Mouse (Mus musculus) cerebellum, adult 11-12 months (tissue): ENCODE measurements at regions not wholly inside any gene's neighbourhood (a gene's known extent, or its start where the extent isn't known, plus 50 kb on each side); places are given as distances from the start of the nearest gene placed in this dataset.
A peak's percentile ranks its signal among the peaks of the same experiment; 100 is the strongest.

Experiments used
- DNase-seq: peaks from one replicate; pipeline ENCODE4 v3.0.0; 2022

- no peak for DNase-seq
Observed at GRCm38 (mm10) chr17:16101548-16101947, 270.7 kb upstream of the Rgmb start.

GRCm38 (mm10) chr17:16092952-16093351, 262.1 kb upstream of the Rgmb start:
- no peak for DNase-seq

GRCm38 (mm10) chr17:16089619-16090280, 258.9 kb upstream of the Rgmb start:
- no peak for DNase-seq

- DNase-seq, result no peak
Observed at GRCm38 (mm10) chr17:16088879-16089618, 258.2 kb upstream of the Rgmb start.

- DNase-seq, result no peak
Observed at GRCm38 (mm10) chr17:16087046-16087445, 256.2 kb upstream of the Rgmb start.

- DNase-seq, result no peak
Observed at GRCm38 (mm10) chr17:16082842-16083241, 252.0 kb upstream of the Rgmb start.

GRCm38 (mm10) chr17:16078549-16078948, 247.7 kb upstream of the Rgmb start:
- no peak for DNase-seq

GRCm38 (mm10) chr17:16069334-16069733, 238.5 kb upstream of the Rgmb start:
- no peak for DNase-seq

- no peak for DNase-seq
Observed at GRCm38 (mm10) chr17:16067858-16068257, 237.0 kb upstream of the Rgmb start.

- DNase-seq, result no peak
Observed at GRCm38 (mm10) chr17:16054481-16054880, 223.6 kb upstream of the Rgmb start.

GRCm38 (mm10) chr17:16051713-16052112, 220.9 kb upstream of the Rgmb start:
- no peak for DNase-seq

GRCm38 (mm10) chr17:16041542-16042251, 210.9 kb upstream of the Rgmb start:
- DNase-seq, result no peak

GRCm38 (mm10) chr17:16027989-16028388, 197.2 kb upstream of the Rgmb start:
- no peak for DNase-seq

GRCm38 (mm10) chr17:16004871-16005575, 174.2 kb upstream of the Rgmb start:
- no peak for DNase-seq

- no peak for DNase-seq
Observed at GRCm38 (mm10) chr17:16004002-16004401, 173.2 kb upstream of the Rgmb start.

GRCm38 (mm10) chr17:15998771-15999170, 167.9 kb upstream of the Rgmb start:
- DNase-seq, result no peak

- no peak for DNase-seq
Observed at GRCm38 (mm10) chr17:15997289-15997688, 166.4 kb upstream of the Rgmb start.

- DNase-seq, result no peak
Observed at GRCm38 (mm10) chr17:15995493-15995892, 164.7 kb upstream of the Rgmb start.

- peak; percentile 6 for DNase-seq
Observed at GRCm38 (mm10) chr17:15993361-15994287, 162.8 kb upstream of the Rgmb start.

- DNase-seq, result no peak
Observed at GRCm38 (mm10) chr17:15991916-15992315, 161.1 kb upstream of the Rgmb start.

GRCm38 (mm10) chr17:15990303-15990702, 159.5 kb upstream of the Rgmb start:
- no peak for DNase-seq

GRCm38 (mm10) chr17:15981558-15981957, 150.7 kb upstream of the Rgmb start:
- no peak for DNase-seq
